Mouse (Mus musculus) left cerebral cortex, adult 18-20 months (tissue): ENCODE results near the gene Synpr. TPM values are rescaled to one million over a fixed set of nuclear protein-coding genes. Genes with fewer than 3 reads are reported as not detected.
A peak's percentile ranks its signal among the peaks of the same experiment; 100 is the strongest.
"Not testable (repeated sequence)": the region's sequence is repeated elsewhere in the genome, so short reads cannot be mapped to it uniquely, and the experiment has no call there.

Experiments used
- DNase-seq, 2 experiments: peaks; one replicate each; pipeline ENCODE4 v3.0.0; 2021 to 2022; ENCODE audit warnings: low spot score in 2 of 2, mixed read lengths in 1 of 2
- long read RNA-seq, 2 experiments: library from polyadenylated mRNA; stranded (forward); transcript quantifications; one replicate each; pipeline ENCODE4 v2.0.0; 2021
- total RNA-seq, 2 experiments: library from RNA; stranded (reverse); gene quantifications; 2 replicates each; pipeline ENCODE4 v1.2.3; 2021

Gene Synpr
- total RNA-seq, result 100 to 1,000 TPM; 119 to 136 TPM
- long read RNA-seq, experiment 1, transcript Synpr-202 (5 exons, 2,576 nt), result major isoform, 78 of 102 reads
- long read RNA-seq, experiment 1, partial matches to known transcripts, result 5 of 102 reads
- long read RNA-seq, experiment 1, other reads (novel, unspliced or antisense), result 19 of 102 reads
- long read RNA-seq, experiment 2, transcript Synpr-202 (5 exons, 2,576 nt), result major isoform, 54 of 76 reads
- long read RNA-seq, experiment 2, partial matches to known transcripts, result 16 of 76 reads
- long read RNA-seq, experiment 2, other reads (novel, unspliced or antisense), result 6 of 76 reads

DNA sequence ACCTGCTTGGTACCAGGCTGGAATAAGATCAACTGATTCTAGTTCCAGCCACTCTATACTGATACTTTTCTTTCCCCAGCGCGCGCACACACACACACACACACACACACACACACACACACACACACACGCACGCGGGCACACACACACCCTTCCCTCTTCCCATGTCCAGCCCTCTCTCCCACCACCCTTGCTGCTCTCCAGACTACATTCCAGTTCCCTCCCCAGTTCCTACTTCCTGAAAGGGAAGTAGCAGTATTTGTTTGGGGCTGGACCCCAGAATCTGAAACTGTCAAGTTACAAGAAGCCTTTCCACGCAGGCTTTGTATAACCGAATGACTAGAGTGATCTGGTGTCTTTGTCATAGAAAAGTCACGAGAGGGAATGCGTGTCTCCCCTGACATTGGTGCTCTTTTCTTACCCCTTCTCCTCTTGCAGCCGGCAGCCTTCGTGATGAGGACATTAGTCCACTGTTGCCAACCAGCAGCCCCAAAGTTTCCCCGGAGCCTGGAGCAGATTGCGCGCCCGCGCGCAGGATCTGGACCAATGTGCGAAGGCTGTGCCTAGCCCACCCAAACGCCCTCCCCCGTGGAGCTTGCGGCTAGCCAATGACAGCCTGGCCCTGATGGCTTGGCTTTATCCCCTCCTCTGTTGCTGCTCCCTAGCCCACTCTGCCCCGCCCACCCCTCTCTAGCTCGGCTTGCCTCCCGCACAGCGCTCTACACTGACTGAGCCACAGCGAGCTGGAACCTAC lies at the start of gene Synpr:
Gene Synpr (plus strand): TSS at position 690 of the 754 bp plus-strand sequence.
- DNase-seq, result peak; percentile 61 to 74

DNA sequence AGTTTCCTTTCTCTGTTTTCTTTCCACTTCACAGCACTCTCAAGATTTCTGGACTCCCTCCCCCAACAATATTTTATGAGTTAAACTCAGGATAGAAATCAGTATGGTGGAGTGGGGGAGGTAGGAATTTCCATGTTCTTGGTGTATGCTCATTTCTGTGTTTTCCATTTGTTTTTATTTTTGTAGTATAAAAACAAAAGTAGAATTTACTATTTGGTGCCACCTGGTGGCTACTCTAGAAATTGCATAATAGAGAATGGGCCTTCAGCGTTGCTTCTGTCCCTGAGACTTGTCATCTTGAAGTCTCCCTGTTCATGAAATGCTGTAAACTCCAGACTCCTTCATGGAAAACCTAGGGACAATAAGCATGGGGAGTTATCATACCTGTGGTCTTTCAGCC lies 47.7 kb upstream of the Synpr start:
- peak; percentile 8 to 55 for DNase-seq

DNA sequence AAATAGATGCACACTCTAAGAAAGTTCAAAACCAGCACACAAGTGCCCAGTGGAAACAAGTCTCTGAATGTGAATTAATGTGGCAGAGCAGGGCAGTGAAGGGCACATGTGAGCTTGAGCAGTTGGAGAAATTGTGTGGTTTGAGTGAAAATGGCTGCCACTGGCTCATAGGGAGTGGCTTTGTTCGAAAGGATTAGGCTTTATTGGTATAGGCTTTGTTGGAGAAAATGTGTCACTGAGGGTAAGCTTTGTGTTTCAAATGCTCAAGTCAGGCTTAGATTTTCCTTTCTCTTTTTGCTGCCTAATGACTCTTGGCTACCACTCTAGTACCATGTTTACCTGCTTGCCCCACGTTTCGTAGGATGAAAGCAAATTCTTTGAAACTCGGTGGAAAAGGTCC lies 37.1 kb upstream of the Synpr start:
- no peak for DNase-seq

DNA sequence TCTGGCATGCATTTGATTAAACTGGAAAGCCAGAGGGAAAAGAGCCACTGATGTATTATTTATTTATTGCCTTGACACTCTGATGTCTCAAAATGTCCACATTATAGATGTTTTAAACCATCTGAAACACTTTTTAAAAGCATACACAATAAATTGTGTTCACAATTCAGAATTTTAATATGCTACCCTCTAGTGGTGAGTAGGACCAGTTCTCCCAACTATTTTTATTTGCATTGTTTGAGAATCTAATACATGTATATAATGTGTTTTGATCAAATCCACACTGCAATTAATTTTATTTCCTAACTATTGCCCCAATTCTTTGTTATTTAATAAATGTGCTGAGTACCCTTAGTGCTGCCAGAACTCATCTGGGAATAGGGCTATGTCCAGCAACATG lies 35.2 kb upstream of the Synpr start:
- no peak for DNase-seq

DNA sequence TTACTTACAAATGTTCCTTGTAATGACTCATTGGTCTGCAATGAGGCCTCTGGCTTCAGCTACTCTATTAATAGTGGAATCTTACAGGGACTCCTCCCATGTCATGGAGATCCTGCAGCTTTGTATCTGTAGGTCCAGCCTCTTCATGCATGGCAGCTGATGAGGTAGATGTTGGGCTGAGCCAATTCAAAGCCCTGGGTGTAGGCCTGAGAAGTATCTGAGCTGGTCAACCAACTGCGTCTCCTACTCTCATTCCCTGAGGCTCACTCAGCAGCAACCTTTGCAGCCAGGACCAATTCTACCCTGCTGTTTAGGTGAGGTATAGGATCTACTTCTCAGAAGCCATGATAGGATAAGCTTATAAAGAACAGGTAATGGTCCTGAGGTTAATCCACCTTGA lies 32.0 kb upstream of the Synpr start:
- no peak for DNase-seq

DNA sequence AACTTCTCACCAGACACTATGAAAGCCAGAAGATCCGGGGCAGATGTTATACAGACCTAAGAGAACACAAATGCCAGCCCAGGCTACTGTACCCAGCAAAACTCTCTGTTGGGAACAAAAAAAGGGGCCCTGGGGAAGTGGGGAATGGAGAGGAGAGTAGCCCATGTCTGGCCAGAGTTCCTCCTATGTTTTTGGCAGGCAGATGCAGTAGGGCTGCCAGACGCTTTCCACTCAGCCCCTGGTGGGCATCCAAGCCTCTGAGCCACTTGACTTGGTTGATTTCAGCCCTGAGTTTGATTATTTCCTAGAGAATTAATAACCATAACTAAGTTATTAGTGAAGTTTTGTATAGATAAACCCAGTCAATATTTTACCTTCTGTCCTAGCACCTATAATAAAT lies 29.8 kb upstream of the Synpr start:
- DNase-seq, result not testable (repeated sequence)

DNA sequence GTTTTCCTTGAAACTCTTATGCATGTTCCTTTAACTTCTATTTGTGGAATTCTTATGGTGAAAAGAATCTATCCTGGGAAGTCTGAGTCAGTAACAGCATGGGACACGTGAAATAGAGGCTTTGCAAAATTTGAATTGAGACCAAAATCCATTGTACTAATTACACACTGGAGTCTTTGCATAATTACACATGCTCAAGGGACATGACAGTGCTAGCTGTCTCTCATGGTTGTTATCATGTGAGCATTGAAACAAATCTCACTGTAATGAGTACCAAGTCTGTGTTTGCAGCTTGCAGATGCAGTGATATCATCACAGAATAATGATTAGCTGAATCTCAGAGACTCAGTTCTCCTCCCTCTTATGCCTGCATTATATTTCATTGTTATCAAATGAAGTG lies 22.2 kb upstream of the Synpr start:
- no peak for DNase-seq

DNA sequence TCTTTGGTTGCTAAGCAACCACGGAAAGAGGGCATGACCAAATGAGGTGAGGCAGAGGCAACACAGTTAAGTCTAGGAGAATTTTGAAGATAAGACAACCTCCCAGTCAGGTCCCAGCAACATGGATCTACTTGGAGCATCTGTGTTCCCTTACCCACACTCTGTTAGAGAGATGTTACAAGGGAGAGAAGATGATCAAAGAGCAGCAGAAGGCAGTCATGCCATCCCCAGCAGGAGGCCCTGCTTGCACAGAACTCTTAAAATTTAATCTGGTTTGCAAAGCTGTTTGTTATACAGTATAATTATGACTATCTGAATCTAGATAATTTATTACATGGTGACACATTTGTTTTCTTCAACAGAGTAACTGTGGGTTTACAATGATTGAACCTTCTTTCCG lies 18.2 kb upstream of the Synpr start:
- DNase-seq, result no peak

DNA sequence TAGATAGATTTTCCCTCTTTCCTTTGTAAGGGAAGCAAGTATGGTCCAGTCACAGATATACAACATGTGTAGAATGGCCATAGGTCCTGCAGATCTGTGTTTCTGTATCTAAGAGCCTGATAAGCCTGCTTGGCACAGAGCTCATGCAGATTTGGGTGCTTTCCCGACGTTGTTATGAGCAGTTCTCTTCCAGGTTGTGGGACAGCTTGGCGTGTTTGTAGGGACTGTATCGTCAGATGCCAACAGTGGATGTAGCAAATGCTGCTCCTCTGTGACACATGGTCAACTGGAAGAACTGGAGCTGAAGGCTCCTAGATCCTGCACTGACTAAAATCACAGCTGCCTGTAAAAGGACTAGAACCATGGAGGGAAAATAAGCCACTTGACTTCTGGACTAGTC lies 17.4 kb upstream of the Synpr start:
- no peak for DNase-seq

DNA sequence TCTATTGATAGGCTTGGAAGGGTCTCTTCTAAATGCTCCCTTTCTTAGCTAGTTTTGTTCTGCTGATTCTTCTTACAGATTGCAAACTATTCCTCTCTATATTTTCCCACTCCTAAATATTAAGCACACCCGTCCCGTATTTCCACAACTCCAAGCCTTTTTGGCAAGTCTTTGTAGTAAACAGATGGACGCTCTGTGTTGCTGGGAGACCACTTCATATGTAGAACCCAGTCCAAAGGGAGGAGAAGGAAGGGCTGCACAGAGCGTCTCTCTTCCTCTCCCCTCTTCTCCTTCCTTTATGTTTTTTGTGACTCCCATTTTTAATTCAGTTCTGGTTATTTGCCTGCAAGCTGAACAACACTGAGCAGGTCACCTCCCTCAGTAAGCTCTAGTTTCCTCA lies 1.4 kb upstream of the Synpr start:
- DNase-seq, result no peak

DNA sequence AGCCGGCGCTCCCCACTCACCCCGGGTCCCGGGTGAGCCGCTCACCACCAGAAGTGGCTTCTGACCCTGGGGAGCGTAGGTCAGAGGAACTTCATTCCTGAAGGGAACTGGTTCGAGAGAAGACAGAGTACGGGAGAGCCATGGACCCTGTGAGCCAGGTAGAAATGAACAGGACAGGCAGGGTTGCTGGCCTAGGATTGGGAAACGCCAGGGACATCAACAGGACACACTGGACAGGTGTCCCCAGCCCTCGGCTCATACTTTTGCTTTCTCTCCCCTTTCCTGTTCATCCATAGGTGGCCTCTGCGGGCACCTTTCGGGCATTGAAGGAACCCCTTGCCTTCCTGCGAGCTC lies 242 bp downstream of the Synpr start:
- DNase-seq, result no peak

DNA sequence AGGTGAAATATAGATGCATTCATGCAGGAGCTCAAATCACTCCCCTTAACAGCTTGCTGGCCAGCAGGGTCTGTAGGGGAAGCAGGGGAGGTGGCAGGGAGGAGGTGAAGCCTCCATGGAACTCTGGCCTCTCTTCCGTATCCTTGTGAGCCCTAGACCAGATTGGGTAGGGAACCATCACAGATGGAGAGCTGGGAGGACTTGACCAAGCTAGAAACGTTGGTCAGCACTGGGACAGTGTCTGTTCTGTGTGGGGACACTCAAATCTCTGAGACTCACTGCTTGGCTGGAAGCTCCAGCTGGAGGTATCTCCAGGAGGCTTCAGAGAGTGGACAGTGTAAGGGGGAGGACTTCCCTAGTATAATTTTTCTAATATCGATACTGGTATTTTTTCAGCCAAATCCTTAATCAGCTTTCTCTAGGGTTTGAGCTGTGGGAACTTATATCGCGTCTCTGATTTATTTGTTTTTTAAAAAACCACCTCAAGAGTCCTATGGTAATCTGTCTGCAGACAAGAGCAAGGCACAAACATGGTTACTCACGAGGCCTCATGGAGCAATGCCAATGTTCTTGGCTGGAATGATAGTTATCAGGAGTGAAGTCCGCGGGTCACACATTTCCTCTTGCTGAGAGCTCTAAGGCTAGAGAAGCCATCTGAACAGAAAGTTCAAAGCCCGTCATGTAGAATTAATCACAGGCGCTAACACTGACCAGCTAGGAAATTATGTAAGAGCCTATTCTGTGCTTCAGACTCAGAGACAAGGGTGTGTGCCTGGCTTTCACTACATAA lies 956 bp downstream of the Synpr start:
- no peak for DNase-seq

DNA sequence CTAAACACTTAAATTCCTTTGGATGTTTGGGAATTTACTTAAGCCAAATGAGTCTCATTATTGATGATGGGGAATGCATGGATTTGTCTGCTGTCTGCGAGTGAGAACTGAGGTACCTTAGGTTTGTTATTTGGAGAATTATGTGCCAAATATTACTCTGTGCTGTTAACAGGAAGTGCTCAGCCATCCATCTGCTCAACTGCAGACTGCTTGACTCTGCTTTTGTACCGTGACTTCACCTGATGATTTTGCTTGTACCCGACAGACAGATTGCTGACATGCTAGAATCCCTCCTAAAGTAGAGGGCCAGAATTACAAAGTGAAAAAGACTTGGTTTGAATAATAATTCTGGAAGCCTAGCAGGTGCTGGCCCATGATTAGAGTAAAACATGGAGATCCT lies 9.6 kb downstream of the Synpr start:
- DNase-seq, result no peak

DNA sequence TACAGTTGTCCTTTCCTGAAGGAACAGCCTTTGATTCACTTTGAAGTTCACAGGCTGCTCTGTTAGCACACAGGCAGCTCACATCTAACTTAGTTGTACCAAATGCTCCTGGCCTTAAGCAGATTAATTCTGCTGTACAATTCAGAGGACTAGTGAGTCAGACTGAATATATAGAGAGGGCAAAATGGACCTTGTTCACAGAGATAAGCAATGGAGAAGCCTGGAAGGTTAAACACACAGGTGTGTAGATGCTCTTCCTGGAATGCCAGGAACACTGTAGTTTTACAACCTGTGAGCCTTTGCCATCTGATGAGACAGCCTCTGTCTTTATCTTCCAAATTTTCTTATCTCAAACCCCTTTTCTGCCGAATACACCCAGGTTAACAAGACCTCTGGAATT lies 29.7 kb downstream of the Synpr start:
- DNase-seq, result no peak

DNA sequence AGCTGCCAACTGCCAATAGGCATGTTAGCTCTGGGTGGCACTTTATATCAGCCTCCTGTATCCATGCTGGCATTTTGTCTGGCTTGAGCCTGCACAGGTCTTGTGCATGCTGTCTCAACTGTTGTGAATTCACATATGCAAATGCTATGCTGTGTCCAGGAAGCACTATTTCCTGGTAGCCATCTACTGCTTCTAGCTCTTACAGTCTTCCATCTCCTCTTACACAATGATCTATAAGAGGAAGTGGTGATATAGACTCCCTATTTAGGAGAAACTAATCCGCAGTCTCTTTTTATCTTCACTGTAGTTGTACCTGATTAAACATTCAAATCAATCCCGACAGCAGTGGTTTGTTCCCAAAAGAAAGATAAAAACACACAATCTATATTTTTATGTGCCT lies 43.9 kb downstream of the Synpr start:
- DNase-seq, result no peak

DNA sequence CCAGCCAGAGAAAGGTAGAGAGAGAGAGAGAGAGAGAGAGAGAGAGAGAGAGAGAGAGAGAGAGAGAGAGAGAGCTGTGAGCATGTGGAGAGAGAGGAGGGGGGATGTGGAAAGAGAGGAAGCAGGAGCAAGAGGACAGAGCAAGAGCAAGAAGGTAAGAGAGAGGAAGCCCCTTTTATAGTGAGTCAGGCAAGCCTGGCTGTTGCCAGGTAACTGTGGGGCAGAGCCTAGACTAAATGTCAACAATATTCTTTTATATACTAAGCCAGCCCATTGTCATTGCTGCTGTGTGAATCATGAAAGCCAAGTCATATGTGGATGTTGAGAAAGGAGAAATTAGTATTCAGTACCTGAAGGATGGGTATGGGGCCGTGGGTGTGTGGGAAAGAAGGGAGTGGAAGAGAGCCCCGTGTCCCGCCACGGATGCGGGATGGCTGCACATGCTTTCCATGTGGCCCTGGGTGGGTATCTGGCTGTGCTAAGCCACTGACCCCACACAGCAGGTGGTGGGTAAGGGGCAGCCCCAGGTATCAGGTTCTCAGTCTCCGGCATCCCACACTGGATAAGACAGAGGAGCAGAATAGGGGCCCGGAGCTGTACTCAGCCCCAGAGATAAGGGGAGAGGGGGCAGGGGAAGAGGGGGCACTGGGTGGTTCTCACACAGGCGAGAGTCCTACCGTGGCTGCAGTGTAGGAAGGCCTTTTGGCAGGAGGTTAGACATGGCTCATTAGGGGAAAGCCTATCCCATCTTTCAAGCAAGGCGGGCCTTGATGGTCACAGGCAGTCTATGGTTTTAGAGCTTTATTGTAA lies 48.1 kb downstream of the Synpr start:
- no peak for DNase-seq

DNA sequence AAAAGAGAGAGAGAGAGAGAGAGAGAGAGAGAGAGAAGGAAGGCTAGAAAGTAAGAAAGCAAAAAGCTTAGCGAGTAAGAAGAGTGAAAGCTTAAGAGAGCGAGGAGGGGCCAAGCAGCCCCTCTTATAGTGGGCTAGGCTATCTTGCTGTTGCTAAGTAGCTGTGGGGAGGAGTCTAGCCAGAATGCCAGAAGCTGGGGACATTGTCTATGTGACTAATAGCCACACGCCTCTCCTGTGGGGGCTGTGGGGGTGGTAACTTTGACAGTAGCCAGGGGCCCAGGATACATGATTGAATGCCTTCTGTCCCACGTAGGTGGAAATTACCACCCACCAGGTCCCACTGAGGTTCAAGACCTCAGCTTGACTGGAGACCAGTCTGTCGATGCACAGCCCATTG lies 48.8 kb downstream of the Synpr start:
- no peak for DNase-seq

DNA sequence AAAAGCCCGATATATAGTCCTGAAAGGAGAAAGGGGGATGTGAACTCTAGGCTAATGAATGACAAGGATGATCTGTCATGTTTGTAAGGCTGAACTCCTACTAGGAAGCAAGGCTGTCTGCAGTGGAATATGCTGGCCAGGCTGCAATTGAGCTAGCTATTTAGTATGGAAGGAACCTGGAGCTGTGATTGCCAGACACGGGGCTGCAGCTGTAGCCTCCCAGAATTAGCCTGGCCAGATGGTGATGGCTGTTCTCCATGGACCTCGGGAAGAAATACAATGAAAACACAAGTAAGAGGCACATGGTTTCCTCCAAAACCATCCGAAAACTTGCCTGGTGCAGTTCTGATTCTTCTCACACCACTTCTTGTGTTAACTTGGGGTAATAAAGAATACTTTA lies 51.6 kb downstream of the Synpr start:
- DNase-seq, result peak; percentile 46 to 48

DNA sequence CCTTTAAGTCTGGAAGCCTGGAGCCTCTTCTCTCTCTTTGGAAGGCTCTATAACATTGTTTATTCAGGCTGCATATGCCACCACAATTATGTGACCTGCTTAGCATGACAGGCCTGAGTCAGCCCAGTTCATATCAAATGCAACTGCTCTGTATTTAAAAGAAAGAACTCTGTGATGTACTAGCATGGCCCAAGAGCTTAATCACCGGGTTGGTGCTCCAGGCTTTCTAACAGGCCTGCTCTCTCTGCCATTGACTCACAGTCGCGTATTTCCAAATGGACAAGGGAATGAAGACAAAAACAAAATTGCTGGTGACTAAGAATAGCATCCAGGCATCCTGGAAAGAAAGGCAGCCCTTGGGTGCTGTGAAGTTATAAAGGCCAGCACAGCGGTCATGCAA lies 56.1 kb downstream of the Synpr start:
- DNase-seq, result no peak

DNA sequence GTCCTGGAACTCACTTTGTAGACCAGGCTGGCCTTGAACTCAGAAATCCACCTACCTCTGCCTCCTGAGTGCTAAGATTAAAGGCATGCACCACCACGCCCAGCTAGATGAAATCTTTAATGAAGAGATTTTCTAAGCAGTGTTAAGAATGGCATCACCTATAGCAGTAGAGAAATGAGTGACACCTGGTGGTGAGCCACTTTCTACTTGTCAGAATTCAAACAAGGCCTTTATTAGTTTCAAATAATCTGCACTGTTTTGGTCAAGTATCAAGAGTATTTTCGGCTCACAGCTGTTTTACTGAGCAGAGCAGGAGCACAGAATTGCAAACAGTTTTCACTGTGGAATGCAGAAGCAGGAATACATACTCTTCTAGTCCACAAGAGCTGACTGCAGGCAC lies 59.7 kb downstream of the Synpr start:
- no peak for DNase-seq

DNA sequence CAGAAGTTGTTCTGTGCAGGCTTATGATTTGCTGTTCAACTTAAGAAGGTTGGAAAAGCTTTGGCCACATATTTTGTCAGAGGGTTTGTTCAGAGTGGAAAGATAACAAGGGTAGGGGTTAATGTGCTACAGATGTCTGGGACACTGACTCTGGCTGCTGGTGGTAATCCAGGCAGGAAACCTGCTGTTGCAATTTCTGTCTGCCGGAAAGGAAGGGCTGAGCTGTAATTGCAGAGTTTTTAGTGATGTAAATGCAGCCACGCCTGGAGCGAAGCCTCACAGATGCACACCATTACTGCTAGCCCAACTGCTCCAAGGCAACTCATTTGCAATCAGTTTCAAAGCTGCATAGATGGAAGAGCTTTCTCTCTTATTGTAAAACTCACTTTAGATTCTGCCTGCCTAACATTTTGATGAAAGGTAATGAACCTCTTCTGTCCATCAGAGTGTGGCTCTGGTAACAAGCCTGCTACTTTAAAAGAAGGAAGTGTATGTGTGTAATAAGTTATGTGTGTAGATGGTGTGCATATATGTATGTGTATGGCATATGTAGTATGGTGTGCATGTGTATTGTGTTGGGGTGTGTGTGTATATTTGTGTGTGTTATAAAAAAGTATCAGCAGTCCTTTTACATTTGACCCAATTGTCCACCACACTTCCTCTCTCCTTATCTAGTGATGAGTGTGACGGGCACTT lies 64.7 kb downstream of the Synpr start:
- no peak for DNase-seq
